Mouse (Mus musculus): ENCODE measurements around the gene Hmgcr.

GRCm38 (mm10) chr13:96697805-96698586, 27.3 kb upstream of the Hmgcr start:
- TF ChIP-seq POLR2AphosphoS2 (IDR thresholded peaks at IDR 0.05; ENCODE audit: insufficient read length, low read depth) (no peak), POLR2A (IDR thresholded peaks at IDR 0.05; ENCODE audit: insufficient read length, low read depth) (no peak), MAX (IDR thresholded peaks at IDR 0.05; ENCODE audit: low read depth) (no peak), E2F4 (IDR thresholded peaks at IDR 0.05; ENCODE audit: insufficient read depth) (no peak), SRF (IDR thresholded peaks at IDR 0.05; ENCODE audit: control insufficient read depth, insufficient read length, low read depth) (no peak), USF1 (IDR thresholded peaks at IDR 0.05; ENCODE audit: low read depth) (peak; percentile 78), TCF12 (IDR thresholded peaks at IDR 0.05; ENCODE audit: insufficient read depth, poor library complexity, severe bottlenecking) (no peak), REST (IDR thresholded peaks at IDR 0.05; ENCODE audit: insufficient read depth, insufficient read length) (no peak), MYOG (IDR thresholded peaks at IDR 0.05; ENCODE audit: control insufficient read depth in 1 of 3, insufficient read depth in 1 of 3, insufficient read length in 2 of 3, low read depth in 2 of 3) (no peak)

All from myocyte (in vitro differentiated cells).